Mouse (Mus musculus): ENCODE measurements around the gene Golga1. TPM values are rescaled to one million over a fixed set of nuclear protein-coding genes. Genes with fewer than 3 reads are reported as not detected.
"Not testable (repeated sequence)": the region's sequence is repeated elsewhere in the genome, so short reads cannot be mapped to it uniquely, and the experiment has no call there.

Golga1 gene
- polyA plus RNA-seq, 1 experiment: 16.5 TPM

DNA sequence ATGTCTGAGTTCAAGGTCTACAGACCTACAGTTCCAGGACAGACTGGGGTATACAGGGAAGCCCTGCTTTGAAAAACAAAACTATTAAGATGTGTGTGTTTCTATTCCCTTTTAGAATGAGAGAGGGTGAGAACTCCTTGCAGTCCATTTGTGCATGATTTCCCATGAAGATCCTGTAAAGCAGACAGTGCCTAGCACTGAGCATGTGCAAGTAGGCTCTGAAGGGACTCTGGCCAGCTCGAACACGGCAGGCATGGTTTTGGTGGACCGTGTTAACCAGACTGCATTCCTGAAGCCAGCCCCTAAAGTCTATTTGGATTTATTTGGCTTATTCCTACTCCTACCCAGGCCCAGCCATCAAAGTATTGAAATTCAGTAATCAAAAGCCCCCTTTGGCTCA is 53.4 kb downstream of the Golga1 start:
- no peak overlapping the region for H3K4me3 ChIP-seq (replicated peaks; ENCODE audit: control insufficient read depth, low read depth, low read length)
- 77% methylated on average over 3 of the region's 3 CpGs for WGBS
- peak overlapping the region; percentile 33; the same call in 1 of the 2 replicates for H3K27ac ChIP-seq (ENCODE audit: control insufficient read depth, insufficient read depth, low read depth, low read length, poor library complexity)
- peaks cover 5% of the 10 kb centered on the region for H3K4me1 ChIP-seq (ENCODE audit: control insufficient read depth, insufficient read depth, low read length)
- TF ChIP-seq POLR2A (IDR thresholded peaks at IDR 0.05; ENCODE audit: borderline replicate concordance, control insufficient read depth, low read depth, low read length) (no peak), CTCF (IDR thresholded peaks at IDR 0.05; ENCODE audit: control insufficient read depth, insufficient read depth, low read length) (no peak)

DNA sequence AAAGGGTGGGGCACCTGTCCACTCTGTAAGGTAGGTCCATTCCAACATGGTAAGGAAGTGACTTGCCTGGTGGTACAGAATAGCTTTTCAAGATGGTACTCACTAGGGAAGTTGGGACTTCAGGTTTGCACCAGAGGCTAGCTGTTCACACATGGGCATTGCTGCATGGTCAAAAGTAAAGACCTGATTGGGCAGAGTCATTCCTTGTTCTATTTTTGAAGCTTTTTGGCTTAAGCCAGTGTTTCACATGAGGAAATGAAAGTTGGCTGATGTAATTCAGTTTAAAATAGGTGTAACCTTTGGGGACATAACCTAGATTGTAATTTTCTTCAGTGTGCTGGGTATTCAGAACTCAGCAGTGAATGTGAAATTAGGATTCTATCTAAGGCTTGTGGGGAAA is 54.1 kb downstream of the Golga1 start:
- TF ChIP-seq POLR2A (IDR thresholded peaks at IDR 0.05; ENCODE audit: borderline replicate concordance, control insufficient read depth, low read depth, low read length) (no peak), CTCF (IDR thresholded peaks at IDR 0.05; ENCODE audit: control insufficient read depth, insufficient read depth, low read length) (no peak)
- Histone ChIP-seq H3K4me3 (replicated peaks; ENCODE audit: control insufficient read depth, low read depth, low read length) (no peak overlapping the region), H3K4me1 (ENCODE audit: control insufficient read depth, insufficient read depth, low read length) (peaks cover 5% of the 10 kb centered on the region), H3K27ac (ENCODE audit: control insufficient read depth, insufficient read depth, low read depth, low read length, poor library complexity) (peak overlapping the region; percentile 48; the same call in 1 of the 2 replicates)

DNA sequence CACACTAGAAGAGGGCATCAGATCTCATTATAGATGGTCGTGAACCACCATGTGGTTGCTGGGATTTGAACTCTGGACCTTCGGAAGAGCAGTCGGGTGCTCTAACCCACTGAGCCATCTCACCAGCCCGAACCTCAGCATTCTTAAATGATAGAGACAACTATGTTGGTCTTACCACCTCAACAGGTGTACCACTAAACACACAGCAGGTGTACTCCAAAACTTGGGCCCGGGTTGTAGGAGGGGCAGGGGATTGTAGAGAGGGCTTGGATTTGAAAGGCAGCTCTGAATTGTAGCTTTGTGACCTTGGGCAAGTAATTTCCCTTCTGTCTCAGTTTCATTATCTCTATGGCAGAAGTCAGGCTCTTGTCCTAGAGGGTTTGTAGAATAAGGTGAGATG is 55.2 kb downstream of the Golga1 start:
- not testable (repeated sequence) for H3K4me1 ChIP-seq (ENCODE audit: control insufficient read depth, insufficient read depth, low read length); H3K27ac ChIP-seq (ENCODE audit: control insufficient read depth, insufficient read depth, low read depth, low read length, poor library complexity); H3K4me3 ChIP-seq (replicated peaks; ENCODE audit: control insufficient read depth, low read depth, low read length)
- 87% methylated on average over 5 of the region's 5 CpGs for WGBS

DNA sequence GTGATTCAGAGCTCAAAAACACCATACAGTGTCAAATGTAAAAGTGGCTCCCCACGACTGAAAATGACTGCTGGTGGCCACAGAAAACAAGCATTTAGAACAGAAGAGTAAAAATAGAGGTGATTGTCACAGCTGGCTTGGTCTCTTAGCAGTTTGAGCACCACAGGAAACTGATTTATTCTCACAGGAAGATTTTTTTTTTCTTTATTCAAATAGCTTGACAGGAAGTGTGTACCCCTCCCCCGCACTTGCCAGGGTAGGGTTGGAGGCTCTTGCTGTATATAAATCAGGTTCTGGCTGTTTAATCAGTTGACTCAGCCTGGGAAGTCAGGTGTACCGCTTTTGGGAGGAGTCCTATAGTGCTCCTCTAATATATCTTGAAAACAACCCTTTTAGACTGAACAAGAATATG is 56.4 kb downstream of the Golga1 start:
- 2% methylated on average over 3 of the region's 3 CpGs for WGBS
- Histone ChIP-seq H3K27ac (ENCODE audit: control insufficient read depth, insufficient read depth, low read depth, low read length, poor library complexity) (peak overlapping the region; percentile 96), H3K4me1 (ENCODE audit: control insufficient read depth, insufficient read depth, low read length) (peaks cover 5% of the 10 kb centered on the region), H3K4me3 (replicated peaks; ENCODE audit: control insufficient read depth, low read depth, low read length) (peak overlapping the region; percentile 88)
- TF ChIP-seq POLR2A (IDR thresholded peaks at IDR 0.05; ENCODE audit: borderline replicate concordance, control insufficient read depth, low read depth, low read length) (no peak), CTCF (IDR thresholded peaks at IDR 0.05; ENCODE audit: control insufficient read depth, insufficient read depth, low read length) (no peak)

DNA sequence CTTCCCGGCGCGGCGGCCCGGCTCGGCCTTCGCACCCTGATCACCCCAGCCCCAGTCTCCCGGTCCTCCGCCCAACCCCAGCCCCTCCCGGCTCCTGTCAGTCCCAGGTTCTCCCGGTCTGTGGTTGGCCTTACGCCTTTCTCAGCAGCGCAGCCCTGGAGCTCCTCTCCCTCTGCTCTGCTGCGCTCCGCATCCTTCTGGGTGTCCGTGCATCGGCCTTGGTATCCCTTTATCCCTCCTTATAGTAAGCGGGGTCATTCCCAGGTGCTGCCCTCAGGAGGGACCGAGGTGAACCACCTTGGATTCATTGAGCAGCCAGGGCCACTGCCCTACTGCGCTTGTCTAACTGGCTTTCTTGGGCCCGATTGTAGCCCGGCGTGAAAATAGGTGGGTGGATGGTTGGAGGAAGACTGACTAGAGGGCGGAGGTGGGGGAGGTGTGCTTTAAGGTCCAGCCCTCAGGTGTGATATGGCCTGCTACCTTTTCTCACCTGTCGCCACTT is 56.9 kb downstream of the Golga1 start:
- TF ChIP-seq CTCF (IDR thresholded peaks at IDR 0.05; ENCODE audit: control insufficient read depth, insufficient read depth, low read length) (no peak), POLR2A (IDR thresholded peaks at IDR 0.05; ENCODE audit: borderline replicate concordance, control insufficient read depth, low read depth, low read length) (no peak)
- Histone ChIP-seq H3K4me1 (ENCODE audit: control insufficient read depth, insufficient read depth, low read length) (peaks cover 6% of the 10 kb centered on the region), H3K27ac (ENCODE audit: control insufficient read depth, insufficient read depth, low read depth, low read length, poor library complexity) (peak overlapping the region; percentile 96), H3K4me3 (replicated peaks; ENCODE audit: control insufficient read depth, low read depth, low read length) (peak overlapping the region; percentile 88)
- under 1% methylated on average over 25 of the region's 25 CpGs for WGBS

DNA sequence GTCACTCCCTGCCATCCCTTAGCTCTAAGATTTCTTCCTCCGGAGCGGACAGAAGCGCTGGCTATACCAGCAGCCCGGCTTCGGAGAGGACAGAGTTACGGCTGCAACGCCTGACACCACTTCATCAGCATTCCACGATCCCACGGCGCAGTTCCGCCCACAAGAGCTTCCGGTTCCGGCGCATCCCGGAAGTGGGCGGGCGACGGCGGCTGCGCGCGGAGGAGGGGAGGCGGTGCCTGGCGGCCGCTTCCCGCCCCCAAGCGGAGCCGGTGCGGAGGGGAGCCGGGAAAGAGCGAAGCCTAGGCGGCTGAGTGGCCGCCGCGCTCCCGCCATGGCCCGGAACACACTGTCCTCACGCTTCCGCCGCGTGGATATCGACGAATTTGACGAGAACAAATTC is 57.5 kb downstream of the Golga1 start:
- H3K4me3 ChIP-seq (replicated peaks; ENCODE audit: control insufficient read depth, low read depth, low read length): peak overlapping the region; percentile 88
- WGBS: under 1% methylated on average over 44 of the region's 44 CpGs
- H3K4me1 ChIP-seq (ENCODE audit: control insufficient read depth, insufficient read depth, low read length): peaks cover 6% of the 10 kb centered on the region
- TF ChIP-seq CTCF (IDR thresholded peaks at IDR 0.05; ENCODE audit: control insufficient read depth, insufficient read depth, low read length) (no peak), POLR2A (IDR thresholded peaks at IDR 0.05; ENCODE audit: borderline replicate concordance, control insufficient read depth, low read depth, low read length) (peak; percentile 76; the same call in 1 of the 2 replicates)
- peak overlapping the region; percentile 96 for H3K27ac ChIP-seq (ENCODE audit: control insufficient read depth, insufficient read depth, low read depth, low read length, poor library complexity)

DNA sequence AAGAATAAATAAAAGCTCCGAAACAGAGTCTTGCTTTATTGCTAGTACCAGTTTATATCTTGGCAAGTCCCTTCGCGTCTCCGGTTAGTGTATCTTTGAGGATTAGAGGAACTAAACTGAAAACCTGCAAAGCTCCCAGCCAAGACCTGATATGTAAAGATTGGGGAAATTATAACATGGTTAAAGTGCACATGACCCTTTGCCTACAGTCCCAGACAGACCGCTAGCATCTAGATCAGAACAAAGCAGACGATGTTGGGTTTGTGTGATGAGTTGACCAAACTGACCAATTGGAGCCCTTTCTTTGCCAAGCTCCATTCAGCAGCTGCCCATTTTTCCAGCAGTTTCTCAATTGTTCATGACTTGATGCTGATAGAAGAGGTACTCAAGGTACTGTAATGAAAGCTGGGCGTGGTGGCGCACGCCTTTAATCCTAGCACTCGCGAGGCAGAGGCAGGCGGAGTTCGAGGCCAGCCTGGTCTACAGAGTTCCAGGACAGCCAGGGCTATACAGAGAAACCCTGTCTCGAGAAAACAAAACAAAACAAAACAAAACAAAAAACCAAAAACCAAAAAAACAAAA is 59.1 kb downstream of the Golga1 start:
- Histone ChIP-seq H3K4me3 (replicated peaks; ENCODE audit: control insufficient read depth, low read depth, low read length) (no peak overlapping the region), H3K4me1 (ENCODE audit: control insufficient read depth, insufficient read depth, low read length) (peaks cover 5% of the 10 kb centered on the region), H3K27ac (ENCODE audit: control insufficient read depth, insufficient read depth, low read depth, low read length, poor library complexity) (no peak overlapping the region)
- WGBS: 84% methylated on average over 14 of the region's 14 CpGs
- no peak for TF ChIP-seq POLR2A (IDR thresholded peaks at IDR 0.05; ENCODE audit: borderline replicate concordance, control insufficient read depth, low read depth, low read length)
- TF ChIP-seq CTCF (IDR thresholded peaks at IDR 0.05; ENCODE audit: control insufficient read depth, insufficient read depth, low read length): no peak

DNA sequence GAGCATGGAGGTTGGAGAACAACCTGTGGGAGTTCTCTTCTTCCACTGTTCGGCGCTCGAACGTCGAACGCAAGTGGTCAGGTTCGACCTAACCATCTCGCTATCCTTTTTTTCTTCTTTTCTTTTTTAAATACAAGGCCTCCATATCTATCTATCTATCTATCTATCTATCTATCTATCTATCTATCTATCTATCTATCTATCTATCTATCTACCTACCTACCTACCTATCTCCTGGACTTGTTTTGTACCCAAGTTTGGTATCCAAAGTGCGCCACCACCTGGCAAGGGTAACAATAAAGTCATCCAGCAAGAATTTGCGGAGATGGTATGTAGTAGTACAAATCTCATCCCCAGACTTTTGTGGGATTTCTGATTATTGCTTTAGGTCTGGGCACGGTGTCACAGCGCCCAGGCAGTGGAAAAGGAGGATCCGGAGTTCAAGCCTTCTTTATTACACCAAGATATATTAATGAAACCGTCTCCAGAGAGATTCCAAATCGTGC is 59.7 kb downstream of the Golga1 start, which contains the start of gene Rpl35:
TSS of gene Rpl35 (minus strand) at position 51 of the 506 bp plus-strand sequence.
- Histone ChIP-seq H3K4me3 (replicated peaks; ENCODE audit: control insufficient read depth, low read depth, low read length) (peak within 1 kb of the TSS; percentile 89), H3K27ac (ENCODE audit: control insufficient read depth, insufficient read depth, low read depth, low read length, poor library complexity) (peak within 1 kb of the TSS; percentile 25), H3K4me1 (ENCODE audit: control insufficient read depth, insufficient read depth, low read length) (peaks cover 5% of the 10 kb centered on the region)
- whole genome bisulfite sequencing: 9% methylated on average over 15 of the region's 15 CpGs
- no peak for TF ChIP-seq CTCF (IDR thresholded peaks at IDR 0.05; ENCODE audit: control insufficient read depth, insufficient read depth, low read length)
- TF ChIP-seq POLR2A (IDR thresholded peaks at IDR 0.05; ENCODE audit: borderline replicate concordance, control insufficient read depth, low read depth, low read length): no peak

Data from bone marrow, adult 2 months (tissue).